ENCODE assay signal across 9 mouse cellular contexts in the genomic region with DNA sequence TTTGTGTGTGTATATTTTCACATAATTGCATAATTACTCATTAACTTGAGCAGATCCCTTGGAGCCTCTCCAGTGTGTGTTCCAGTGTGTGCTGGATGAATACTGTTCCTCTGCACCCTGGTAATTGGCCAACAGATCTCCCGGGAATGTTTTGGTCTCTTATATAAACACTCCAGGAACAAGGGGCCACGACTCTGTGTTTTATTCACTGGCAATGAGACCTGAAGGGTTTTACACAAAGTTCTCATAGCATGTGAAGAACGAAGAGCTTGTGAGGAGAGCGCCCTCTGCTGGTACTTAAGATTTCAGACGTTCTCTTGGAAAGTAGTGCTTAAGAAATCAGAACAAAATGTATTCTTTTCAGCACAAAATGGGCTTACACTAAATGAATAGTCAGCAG.
DNase-seq lines count a peak whose midpoint lies in the region; ATAC-seq and TF ChIP-seq lines count a peak whose summit lies in the region.
"Had no signal": no experiment of that assay in that cellular context is flagged by ENCODE, and none has a peak within 500 bp of the region (broad histone marks: within the 10 kb centered on the region; RNA-seq: fewer than 3 reads in every experiment).

No protein-coding gene starts in this region.

- no peak for TF ChIP-seq EP300 in MEL (IDR thresholded peaks at IDR 0.05; ENCODE audit: low read depth in 1 of 2, low read length in 2 of 2)

- TF ChIP-seq RAD21 in MEL (IDR thresholded peaks at IDR 0.05; ENCODE audit: low read depth, low read length): peak; percentile 94

- H3K79me2 ChIP-seq in MEL (ENCODE audit: control insufficient read depth, insufficient read depth, low read length, poor library complexity): no peaks in the 10 kb centered on the region

- H3K4me2 ChIP-seq in forebrain, embryonic 13.5 days: no peak overlapping the region
- no peak overlapping the region for H3K4me2 ChIP-seq in hindbrain, embryonic 13.5 days
- H3K4me2 ChIP-seq: heart, embryonic 15.5 days had no signal

- peaks cover 6 to 11% of the 10 kb centered on the region in 2 experiments; a peak in 3 of 4 replicates for H3K27me3 ChIP-seq in MEL (ENCODE audit: control insufficient read depth in 1 of 2, insufficient read depth in 2 of 2, low read length in 2 of 2)
- H3K27me3 ChIP-seq in forebrain, embryonic 13.5 days: no peaks in the 10 kb centered on the region
- H3K27me3 ChIP-seq in hindbrain, embryonic 13.5 days: no peaks in the 10 kb centered on the region

- WGBS in forebrain, embryonic 13.5 days: 2% methylated on average over 5 of the region's 5 CpGs
- WGBS in hindbrain, embryonic 13.5 days: 4% methylated on average over 5 of the region's 5 CpGs

- no peak overlapping the region for H3K9ac ChIP-seq in MEL (ENCODE audit: control insufficient read depth, low read depth, low read length, poor library complexity, severe bottlenecking)
- H3K9ac ChIP-seq in forebrain, embryonic 13.5 days: no peak overlapping the region
- no peak overlapping the region for H3K9ac ChIP-seq in hindbrain, embryonic 13.5 days
- H3K9ac ChIP-seq: heart, embryonic 15.5 days had no signal

- no peaks in the 10 kb centered on the region for H3K9me3 ChIP-seq in MEL (replicated peaks; ENCODE audit: insufficient read depth, low read length)
- H3K9me3 ChIP-seq in forebrain, embryonic 13.5 days (replicated peaks): no peaks in the 10 kb centered on the region
- no peaks in the 10 kb centered on the region for H3K9me3 ChIP-seq in hindbrain, embryonic 13.5 days
- H3K9me3 ChIP-seq: heart, embryonic 15.5 days had no signal

- H3K27ac ChIP-seq in MEL (ENCODE audit: control insufficient read depth, low read depth, low read length): no peak overlapping the region
- no peak overlapping the region for H3K27ac ChIP-seq in forebrain, embryonic 13.5 days
- no peak overlapping the region for H3K27ac ChIP-seq in hindbrain, embryonic 13.5 days
- H3K27ac ChIP-seq: heart, embryonic 15.5 days had no signal

- no peaks in the 10 kb centered on the region for H3K36me3 ChIP-seq in MEL (ENCODE audit: control insufficient read depth in 1 of 2, insufficient read depth in 2 of 2, low read length in 2 of 2)
- no peaks in the 10 kb centered on the region for H3K36me3 ChIP-seq in forebrain, embryonic 13.5 days (ENCODE audit: poor library complexity, severe bottlenecking)
- no peaks in the 10 kb centered on the region for H3K36me3 ChIP-seq in hindbrain, embryonic 13.5 days
- H3K36me3 ChIP-seq: heart, embryonic 15.5 days had no signal

- no peaks in the 10 kb centered on the region for H3K4me1 ChIP-seq in MEL (ENCODE audit: control insufficient read depth in 1 of 2, insufficient read depth in 2 of 2, low read length in 2 of 2)
- peaks cover 16% of the 10 kb centered on the region for H3K4me1 ChIP-seq in forebrain, embryonic 13.5 days
- no peaks in the 10 kb centered on the region for H3K4me1 ChIP-seq in hindbrain, embryonic 13.5 days (replicated peaks)
- H3K4me1 ChIP-seq: heart, embryonic 15.5 days had no signal

- ATAC-seq in forebrain, embryonic 13.5 days: peak; percentile 72
- peak; percentile 46; the same call in 1 of the 2 replicates for ATAC-seq in hindbrain, embryonic 13.5 days (ENCODE audit: low FRiP score)
- no peak for ATAC-seq in erythroblast, adult 5-6 weeks (replicated peaks; ENCODE audit: low FRiP score, poor library complexity, severe bottlenecking)

- no peak for TF ChIP-seq POLR2A in MEL (IDR thresholded peaks at IDR 0.05; ENCODE audit: control insufficient read depth in 1 of 2, insufficient read depth in 1 of 2, low read depth in 1 of 2, low read length in 2 of 2, poor library complexity in 1 of 2)

- TF ChIP-seq CTCF in MEL (IDR thresholded peaks at IDR 0.05 in 2 of 3, conservative IDR thresholded peaks at IDR 0.05 in 1 of 3; ENCODE audit: control insufficient read depth in 1 of 3, insufficient read depth in 1 of 3, low read depth in 2 of 3, low read length in 3 of 3, poor library complexity in 1 of 3, severe bottlenecking in 1 of 3): peak; percentile 67 to 93 (median 71)

- no peak overlapping the region for H3K4me3 ChIP-seq in MEL (ENCODE audit: control insufficient read depth in 1 of 2, insufficient read depth in 1 of 2, low read depth in 2 of 2, low read length in 2 of 2)
- H3K4me3 ChIP-seq in forebrain, embryonic 13.5 days: no peak overlapping the region
- H3K4me3 ChIP-seq in hindbrain, embryonic 13.5 days: no peak overlapping the region
- H3K4me3 ChIP-seq: heart, embryonic 15.5 days had no signal

- DNase-seq in MEL (ENCODE audit: low read depth, low spot score): peak; percentile 88
- peak; percentile 46 for DNase-seq in c-Kit-negative CD71-positive TER-119-positive erythroid progenitor cells, embryonic 14.5 days (ENCODE audit: low read depth, low spot score)
- peak; percentile 77 to 82 for DNase-seq in layer of hippocampus, postnatal 10 days (ENCODE audit: low spot score in 2 of 2)
- DNase-seq in lung, postnatal 36 days: peak; percentile 91
- peak; percentile 66 for DNase-seq in right cerebral cortex, adult 18-20 months

TF ChIP-seq in MEL, 35 proteins besides CTCF, POLR2A, EP300 and RAD21:
- TF ChIP-seq JUND (IDR thresholded peaks at IDR 0.05; ENCODE audit: low read depth, low read length) (no peak), KAT2A (conservative IDR thresholded peaks at IDR 0.05; ENCODE audit: low read depth, low read length) (no peak), BHLHE40 (IDR thresholded peaks at IDR 0.05; ENCODE audit: borderline replicate concordance, low read depth, low read length) (no peak), MYC (IDR thresholded peaks at IDR 0.05; ENCODE audit: low read depth, low read length) (no peak), ZNF384 (IDR thresholded peaks at IDR 0.05; ENCODE audit: low read depth, low read length) (0 out of 2 replicates have a peak, but pooled peaks have one; percentile 32), GABPA (IDR thresholded peaks at IDR 0.05; ENCODE audit: low read depth, low read length) (no peak), MEF2A (IDR thresholded peaks at IDR 0.05; ENCODE audit: extremely low read depth, insufficient replicate concordance, low read depth, low read length, poor library complexity, severe bottlenecking) (no peak), TAL1 (IDR thresholded peaks at IDR 0.05; ENCODE audit: low read length) (no peak), USF2 (IDR thresholded peaks at IDR 0.05; ENCODE audit: borderline replicate concordance in 1 of 2, insufficient read depth in 1 of 2, low read depth in 1 of 2, low read length in 2 of 2) (no peak), TCF12 (IDR thresholded peaks at IDR 0.05; ENCODE audit: low read depth, low read length) (no peak), ZC3H11A (IDR thresholded peaks at IDR 0.05; ENCODE audit: low read depth, low read length) (peak; percentile 97), ZKSCAN1 (IDR thresholded peaks at IDR 0.05; ENCODE audit: low read depth, low read length) (no peak), SMC3 (IDR thresholded peaks at IDR 0.05; ENCODE audit: low read depth, low read length) (peak; percentile 99), POLR2AphosphoS5 (IDR thresholded peaks at IDR 0.05; ENCODE audit: borderline replicate concordance, low read depth, low read length) (no peak), NRF1 (IDR thresholded peaks at IDR 0.05; ENCODE audit: insufficient read depth, low read depth, low read length, poor library complexity, severe bottlenecking) (no peak)
